Mouse (Mus musculus) naive thymus-derived CD4-positive, alpha-beta T cell, adult 2 months (primary cell): ENCODE results near the gene Ccz1.

Source experiments
- DNase-seq: peaks from one replicate; pipeline ENCODE4 v3.0.0-alpha.2; 2011; ENCODE audit warnings: low read depth

Gene Ccz1

DNA sequence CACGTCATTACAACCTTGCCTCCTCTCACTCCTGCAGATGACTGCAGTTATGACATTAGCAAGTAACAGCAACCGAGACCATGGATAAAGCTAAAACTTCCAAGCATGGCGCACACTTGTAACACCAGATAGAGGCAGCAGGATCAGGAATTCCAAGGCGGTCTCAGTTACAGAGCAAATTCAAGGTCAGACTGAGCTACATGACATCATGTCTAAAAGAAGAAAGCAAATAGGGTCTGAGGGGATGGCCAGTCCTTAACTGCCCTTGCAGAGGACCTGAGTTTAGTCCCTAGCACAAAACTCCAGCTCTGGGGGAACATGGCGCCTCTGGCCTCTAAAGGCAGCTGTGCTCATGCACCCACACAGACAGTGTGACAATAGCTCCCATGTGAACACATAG lies 20.8 kb downstream of the Ccz1 start:
- no peak for DNase-seq

DNA sequence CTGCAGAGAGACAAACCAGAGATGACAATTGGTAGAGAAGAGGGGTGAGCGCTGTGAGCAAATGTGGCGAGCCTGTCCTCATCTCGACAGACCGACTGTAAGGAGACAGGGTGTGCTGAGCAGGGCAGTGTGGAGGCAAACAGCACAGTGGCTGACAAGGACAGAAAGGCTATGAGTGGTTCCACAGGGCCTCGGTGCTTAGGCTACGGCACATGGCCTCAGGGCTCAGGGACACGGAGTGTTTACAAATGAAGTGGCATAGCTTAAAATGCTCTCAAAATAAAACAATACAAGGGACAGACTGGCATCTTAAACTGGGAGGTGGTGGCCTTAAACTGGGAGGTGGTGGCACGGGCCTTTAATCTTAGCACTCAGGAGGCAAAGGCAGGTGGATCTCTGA lies 21.4 kb downstream of the Ccz1 start:
- no peak for DNase-seq

DNA sequence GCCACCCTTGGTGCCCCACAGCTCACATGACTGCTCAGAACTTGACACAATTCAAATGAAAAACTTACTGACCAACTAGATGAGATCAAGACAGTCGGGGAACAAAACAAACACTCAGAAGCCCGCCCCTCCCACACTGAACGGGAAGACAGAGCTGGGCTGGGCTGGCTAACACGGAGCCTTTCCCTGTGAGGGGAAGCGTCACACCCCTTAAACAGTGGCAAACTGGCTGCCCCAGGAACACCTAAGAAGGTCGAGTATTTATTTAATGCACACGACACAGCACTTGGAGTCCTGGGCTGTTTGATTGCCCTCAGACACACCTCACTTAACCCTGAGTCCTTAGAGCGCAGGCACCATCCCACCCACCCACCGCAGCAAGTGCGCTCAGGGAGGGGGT lies 22.0 kb downstream of the Ccz1 start:
- DNase-seq: no peak

DNA sequence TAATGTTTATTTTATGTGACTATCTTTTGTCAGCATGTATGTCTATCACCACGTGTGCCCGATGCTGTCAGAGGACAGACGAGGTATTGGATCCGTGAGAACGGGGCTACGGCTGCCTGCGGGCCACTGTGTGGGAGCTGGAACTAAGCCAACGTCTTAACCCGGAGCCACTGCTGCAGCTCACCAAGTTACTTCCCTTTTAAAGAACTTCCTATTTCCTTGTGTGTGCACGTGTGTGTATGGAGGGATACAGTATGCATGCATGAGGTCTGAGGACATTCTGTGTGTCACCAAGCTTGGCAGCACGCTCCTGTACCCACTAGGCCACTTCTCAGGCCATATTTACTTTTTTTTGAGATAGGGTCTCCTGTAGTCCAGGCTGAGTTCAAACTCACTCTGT lies 24.6 kb downstream of the Ccz1 start:
- DNase-seq: no peak

DNA sequence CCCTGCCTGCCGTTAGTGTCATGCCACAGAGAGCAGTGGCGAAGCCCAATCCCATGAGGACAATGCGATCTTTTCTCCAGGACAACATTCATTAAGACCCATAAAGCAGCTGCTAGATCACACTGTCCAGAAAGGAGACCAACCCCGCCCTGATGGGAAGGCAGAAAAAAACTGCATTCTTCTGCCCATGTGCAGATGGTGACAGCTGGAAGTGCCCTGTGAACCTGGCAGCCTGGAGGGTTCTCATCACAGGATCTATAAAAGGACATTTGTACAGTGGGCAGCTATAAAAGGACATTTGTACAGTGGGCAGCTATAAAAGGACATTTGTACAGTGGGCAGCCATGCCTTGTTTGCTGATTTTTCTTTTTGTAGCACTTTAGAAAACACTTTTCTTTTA lies 25.6 kb downstream of the Ccz1 start:
- DNase-seq: no peak

DNA sequence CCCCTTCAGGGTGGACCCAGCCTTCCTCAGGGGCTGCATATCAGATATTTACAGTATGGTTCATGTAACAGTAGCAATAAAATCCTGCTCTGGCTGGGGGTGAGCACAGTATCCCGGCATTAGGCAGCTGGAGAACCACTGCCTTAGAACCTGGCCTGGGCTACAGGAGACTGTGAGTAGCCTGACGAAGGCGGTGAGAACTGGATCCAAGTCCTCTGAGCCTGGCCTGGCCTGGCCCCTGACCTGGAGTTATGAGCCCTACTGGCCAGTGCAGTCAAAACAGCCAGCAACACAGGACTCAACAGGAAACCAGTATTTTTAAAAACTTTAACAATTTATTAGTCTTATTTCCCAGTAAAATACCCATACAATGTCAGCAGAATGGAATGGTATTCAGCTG lies 27.1 kb downstream of the Ccz1 start:
- DNase-seq: no peak

DNA sequence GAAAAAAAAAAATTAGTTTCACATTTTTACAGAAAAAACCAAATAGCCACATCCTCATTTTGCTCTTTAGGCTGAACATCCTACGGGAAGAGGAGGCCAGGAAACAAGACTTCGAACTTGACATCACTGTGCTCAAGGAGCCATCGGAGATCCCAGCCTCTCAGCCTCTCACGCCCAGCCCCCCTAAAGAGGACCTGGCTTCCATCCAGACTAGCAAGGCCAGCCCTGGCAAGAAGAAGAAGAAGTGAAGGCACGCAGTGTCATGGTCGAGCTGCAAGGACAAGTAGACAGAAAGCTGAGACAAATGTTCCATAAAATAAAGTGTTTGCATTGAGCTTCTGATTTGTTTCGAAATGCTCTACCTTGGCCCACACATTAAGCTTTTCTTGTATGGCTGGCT lies 29.3 kb downstream of the Ccz1 start:
- no peak for DNase-seq

DNA sequence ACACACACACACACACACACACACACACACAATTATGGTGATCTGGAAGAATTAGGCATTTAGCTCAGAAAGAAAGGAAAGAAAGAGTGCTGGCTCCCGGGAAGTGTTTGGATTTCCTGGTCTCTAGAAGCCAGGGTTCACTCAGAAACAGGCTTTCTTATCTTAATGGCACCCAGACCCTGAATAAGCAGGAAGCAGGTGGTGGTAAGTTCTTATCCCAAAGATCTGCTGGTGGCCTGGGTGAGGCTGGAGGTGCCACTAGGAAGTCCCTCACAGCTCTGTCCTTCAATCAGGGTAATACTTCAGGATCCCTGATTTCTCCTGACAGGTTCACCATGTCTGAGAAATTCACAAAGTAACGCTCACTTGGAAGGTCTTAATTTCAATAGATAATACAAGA lies 32.3 kb downstream of the Ccz1 start:
- DNase-seq: no peak

DNA sequence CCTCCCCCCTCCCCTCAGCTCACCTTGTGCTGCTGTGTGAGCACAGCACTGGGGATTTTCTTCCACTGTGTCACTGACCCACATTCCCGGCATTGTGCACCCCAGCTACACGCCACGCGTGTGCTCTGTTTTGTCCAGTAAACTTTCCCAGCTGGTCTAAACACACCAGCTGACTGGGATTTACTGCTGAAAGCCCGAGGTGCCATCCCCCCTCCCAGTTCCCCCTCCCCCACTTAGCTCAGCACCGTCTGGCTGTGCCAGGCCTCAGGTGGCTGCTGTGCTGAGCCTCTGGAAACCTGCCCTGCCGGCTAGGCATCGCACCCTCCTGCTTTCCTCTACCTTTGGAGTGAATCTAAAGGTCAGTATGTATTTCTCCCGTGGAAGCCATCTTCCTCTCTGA lies 33.8 kb downstream of the Ccz1 start:
- no peak for DNase-seq

DNA sequence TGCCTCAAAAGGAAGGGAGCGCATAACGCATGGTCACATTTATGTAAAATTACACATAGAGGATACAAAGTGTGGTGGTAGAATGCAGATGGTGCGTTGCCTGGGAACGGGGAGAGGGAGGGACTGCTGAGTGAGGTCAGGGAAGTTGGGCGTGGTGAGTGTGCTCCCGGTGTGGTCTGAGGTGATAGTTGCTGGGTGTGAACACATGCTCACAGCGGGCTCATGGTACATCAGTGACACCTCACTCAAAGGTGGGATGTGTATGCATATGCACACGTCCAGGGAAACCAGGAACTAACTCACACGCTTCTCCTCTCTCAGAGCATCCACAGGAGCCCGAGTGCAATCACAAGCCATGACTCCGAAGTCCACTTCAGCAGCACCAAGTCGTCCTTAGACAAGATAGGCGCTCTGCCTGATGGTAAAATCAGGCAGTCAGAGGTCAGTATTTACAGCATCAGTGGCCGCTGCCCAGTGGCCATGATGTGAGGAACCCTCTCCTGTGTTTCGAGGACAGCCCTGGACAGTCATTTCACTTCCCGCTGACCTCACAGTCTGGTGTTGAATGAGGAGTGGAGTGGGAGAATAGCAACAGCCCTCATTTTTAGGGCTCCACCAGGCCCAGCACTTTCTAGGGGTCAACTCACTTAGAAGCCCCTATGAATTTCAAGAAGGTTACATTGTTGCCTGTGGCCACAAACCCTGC lies 37.8 kb downstream of the Ccz1 start:
- no peak for DNase-seq

DNA sequence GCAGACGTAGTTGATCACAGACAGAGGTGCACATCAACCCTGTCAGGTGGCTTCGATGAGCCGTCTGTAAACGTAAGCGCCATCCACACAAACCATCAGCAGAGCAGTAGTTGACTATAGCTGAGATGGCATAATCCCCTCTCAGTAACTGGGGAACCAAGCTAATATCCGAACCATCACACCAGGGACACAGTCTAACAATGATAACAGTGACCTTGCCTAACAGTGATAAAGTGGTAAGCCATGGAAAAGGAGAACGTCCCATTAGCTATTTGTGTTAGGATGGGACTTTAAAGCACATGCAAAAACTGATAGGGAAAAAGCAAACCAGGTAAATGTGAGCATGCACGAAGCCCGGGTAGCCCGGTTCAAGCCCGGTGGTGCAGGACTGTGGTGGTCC lies 38.4 kb downstream of the Ccz1 start:
- no peak for DNase-seq

DNA sequence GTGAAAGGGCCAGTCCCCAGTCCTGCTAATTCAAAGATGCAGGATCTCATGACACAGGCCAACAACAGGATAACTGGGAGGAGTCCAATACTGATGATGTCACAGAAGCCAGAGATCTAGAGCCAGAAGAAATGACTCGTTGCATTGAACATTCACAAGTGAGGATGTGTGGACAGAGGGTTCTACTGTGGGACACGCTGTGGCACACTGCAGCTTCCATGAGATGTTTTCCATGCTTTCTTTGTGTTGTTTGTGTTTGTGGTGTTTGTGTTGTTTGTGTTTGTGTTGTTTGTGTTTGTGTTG lies 39.1 kb downstream of the Ccz1 start:
- DNase-seq: no peak

DNA sequence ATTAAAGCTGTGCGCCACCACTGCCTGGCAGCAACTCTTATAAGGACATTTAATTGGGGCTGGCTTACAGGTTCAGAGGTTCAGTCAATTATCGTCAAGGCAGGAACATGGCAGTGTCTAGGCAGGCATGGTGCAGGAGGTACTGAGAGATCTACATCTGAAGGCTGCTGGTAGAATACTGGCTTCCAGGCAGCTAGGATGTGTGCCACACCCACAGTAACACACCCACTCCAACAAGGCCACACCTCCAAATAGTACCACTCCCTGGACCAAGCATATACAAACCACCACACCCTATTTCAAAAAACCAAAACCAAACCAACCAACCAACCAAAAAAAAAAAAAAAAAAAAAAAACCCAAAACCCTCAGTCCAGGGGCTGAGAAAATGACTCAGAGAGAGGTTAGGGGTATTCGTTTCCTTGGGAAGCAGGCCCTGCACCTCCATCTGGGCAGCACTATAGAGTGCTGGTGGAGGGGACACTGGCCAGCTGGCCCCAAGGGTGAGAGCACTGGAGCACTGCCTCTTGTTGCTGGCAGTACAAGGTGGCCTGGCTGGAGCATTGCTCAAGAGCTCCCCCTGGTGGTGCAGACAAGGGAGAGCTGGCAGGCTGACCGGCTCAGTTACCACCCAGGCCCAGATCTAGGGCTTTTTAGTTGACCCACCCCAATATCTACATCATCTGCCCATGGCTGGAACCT lies 39.6 kb downstream of the Ccz1 start:
- DNase-seq: peak; percentile 79

DNA sequence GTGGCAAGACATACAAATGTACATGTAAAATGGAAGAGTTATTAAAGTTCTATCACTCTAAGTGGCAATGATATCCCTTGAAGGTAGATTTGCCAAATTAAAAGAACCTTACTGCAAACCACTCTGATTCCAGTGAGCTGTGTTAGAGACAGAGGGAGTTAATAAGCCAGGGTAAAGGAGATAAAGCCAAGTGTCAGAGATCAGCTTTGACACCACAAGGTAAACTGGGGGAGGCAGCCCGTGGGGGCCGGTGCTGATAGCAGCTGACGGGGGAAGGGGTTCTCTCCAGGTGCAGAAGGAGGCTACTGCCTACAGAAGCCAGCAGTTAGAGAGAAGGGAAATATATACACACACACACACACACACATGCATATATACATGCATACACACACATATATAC lies 42.0 kb downstream of the Ccz1 start:
- DNase-seq: no peak

DNA sequence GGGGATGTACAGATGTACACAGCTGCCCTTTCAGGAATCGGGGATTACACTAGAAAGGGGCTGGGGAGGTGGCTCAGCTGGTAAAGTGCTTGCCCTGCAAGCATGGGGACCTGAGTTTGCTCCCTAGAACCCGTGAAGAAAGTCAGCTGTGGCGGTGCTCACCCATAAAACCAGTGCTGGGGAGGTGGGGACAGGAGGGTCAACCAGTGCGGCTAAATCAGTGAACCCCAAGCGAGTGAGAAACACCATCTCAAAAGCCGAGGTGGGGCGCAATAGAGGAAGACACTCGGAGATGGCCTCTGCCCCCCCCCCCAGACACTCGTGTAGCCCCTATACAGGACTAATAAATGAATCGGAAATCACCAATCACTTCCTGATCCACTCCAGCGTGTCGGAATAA lies 48.0 kb downstream of the Ccz1 start:
- no peak for DNase-seq

DNA sequence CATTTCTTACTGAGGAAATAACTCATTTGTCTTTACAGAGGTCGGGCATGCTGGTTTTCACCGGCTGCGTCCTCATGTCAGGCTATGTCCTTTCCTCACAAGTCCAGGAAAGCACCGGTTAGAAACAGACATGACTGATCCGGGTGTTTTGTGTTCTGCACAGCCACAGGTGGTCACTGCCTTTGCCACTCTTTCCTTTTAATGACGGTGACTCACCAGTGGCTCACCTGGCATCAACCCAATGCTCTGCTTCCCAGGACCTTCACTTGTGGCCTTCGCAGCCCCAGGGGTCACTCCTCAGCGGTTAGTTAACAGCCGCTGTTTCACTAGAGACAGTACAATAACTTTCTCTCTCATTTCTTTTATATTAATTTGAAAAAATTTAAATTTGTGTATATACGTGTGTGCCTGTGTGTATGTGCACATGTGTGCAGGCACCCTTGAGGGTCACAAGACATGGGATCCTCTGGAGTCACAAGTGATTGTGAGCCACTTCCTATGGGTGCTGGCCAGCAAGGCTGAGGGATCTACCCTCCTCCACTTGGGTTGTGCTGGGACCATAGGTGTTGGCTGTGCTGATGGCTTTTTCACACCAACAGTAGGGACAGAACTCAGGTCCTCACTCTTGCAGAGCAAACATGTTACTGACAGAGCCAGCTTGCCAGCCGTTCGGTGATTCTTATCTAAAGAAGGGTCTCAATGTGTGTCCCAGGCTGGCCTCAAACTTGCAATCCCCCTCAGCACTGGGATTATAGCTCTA lies 48.9 kb downstream of the Ccz1 start:
- DNase-seq: no peak

DNA sequence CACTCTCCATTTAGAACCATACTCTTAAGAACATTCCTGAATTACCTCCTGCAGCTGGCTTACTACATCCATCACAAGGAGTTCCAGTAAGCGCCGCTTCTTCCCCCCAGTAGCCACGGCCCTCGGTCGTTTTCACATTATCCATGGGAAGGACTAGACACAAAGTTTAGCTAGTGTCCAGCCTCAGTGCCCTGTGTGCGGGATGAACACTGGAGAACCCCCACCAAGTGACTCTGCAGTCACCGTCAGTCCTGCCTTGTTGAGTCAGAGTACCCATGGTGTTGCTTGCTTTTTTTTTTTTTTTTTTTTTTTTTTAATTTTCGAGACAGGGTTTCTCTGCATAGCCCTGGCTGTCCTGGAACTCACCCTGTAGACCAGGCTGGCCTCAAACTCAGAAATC lies 53.5 kb downstream of the Ccz1 start:
- no peak for DNase-seq

DNA sequence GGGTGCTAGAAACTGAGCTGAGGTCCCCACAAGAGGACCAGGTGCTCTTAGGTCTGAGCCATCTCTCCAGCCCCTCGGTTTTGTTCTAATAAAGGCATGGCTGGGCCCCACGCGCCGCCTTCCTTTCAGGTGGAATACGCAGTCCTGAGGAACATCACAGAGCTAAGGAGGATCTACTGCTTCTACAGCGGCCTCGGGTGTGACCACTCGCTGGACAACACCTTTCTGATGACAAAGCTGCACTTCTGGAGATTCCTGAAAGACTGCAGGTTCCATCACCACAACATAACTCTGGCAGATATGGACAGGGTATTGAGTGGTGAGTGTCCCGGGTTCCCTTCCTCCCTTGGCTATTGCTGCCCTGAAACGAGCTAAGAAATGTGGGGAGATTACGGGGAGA lies 55.1 kb downstream of the Ccz1 start:
- no peak for DNase-seq

DNA sequence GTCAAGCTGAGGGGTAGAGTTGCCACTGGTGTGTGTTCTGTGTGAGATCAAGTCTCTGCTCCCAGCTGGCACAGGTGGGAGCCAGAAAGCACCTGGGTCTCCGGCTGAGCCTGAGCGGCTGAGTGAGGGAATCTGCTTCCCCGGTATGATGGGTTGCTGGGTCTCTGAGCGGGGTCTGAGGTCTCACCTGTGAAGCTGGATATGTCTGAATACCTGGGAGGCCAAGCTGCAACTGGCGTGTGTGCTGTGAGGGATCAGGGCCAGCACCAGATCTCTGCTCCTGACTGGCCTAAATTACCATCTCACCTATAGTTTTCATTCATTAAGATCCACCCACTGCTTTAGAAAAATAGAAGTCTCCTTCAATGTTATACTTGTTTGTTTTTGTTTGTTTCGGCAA lies 57.6 kb downstream of the Ccz1 start:
- DNase-seq: no peak

DNA sequence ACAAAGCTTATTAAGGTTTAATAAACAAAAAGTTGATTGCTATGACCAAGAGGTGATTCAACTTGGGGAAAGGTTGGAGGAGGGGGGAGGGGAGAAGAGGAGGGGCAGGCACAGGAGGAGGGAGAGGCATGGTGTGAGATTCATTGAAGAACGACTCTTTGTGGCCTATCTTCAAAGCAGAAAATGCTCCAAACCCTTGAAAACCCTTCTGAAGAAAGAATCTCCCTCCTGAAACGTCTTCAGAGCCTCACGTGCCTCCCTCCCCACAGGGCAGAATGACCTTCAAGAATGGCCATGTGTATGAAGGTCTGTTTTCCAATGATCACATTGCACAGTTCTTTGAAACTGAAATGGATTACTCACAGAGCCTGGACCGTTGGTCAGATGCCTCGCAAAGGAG lies 64.7 kb downstream of the Ccz1 start:
- DNase-seq: no peak

DNA sequence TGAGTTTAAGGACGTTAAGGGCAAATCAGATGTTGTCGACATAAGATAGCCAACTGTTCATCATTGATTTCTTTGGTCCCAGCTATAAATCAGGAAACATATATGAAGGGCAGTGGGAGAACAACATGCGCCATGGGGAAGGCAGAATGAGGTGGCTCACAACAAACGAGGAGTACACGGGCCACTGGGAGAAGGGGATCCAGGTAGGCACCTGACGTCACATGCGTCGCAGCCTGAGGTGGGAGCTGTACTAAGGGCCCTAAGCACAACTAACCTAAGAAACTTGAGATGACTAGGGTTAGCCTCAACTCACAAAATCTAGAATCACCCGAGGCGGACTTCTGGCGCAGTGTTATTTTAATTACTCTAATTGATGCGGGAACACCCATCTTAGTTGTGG lies 66.3 kb downstream of the Ccz1 start:
- DNase-seq: no peak

DNA sequence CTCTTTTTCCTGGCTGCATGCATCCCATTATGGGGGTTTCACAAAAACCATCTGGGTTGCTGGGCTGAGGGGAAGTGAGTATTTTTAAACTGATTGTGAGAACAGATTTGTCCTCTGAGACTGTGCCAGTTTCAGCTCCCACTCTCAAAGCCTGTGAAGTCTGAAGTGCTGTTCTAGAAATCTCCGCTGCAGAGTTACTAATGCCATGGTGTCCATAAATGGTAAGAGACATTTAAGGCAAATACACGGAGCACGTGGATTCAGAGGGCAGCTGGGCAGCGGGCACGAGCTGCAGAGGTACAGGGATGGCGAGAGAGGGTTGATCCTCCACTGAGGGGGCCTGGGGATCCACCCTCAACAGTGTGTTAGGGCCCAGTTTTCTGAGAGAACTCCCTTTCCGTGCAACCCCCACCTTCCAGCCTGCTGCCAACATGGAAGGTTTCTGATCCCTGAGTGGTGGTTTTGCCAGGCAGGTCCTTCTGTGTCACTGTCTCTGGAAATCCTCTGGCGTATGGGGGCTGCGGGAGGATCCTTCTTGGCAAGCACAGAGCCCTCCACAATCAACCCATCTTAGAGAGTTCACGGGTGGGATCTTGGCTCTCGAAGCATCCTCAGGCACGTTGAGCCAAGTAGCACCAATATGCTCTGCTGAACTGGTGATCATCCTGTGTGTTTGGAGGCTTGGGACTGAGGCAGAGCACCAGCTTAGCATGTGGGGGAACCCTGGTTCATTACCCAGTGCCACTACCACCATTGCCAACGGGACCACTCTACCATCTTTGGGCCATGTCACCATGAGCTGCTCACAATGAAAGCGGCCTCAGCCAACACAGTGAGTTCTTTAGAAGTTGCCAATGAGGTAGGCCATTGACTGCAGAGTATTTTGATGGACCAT lies 71.2 kb downstream of the Ccz1 start:
- DNase-seq: no peak

DNA sequence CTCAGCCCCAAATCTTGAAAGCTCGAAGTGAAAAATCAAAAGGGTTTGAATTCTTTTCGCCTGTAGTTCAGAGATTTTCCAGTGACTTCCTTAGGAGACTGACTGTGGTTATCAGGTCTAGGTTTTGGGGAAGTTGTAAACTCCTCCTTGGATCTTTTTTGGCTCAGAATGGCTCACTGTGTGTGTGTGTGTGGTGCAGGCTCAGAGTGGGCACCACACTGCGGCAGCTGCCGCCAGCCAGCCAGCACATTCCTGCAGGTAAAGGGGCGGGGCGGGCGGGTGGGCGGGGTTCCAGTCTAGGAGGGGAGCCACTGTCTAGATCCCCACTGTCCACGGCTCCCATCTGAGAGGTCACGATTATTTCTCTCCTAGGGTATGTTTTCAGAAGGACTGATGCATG lies 73.1 kb downstream of the Ccz1 start:
- no peak for DNase-seq
